Mouse (Mus musculus) liver, adult 2 months (tissue): ENCODE results near the gene Cldn12. TPM values are rescaled to one million over a fixed set of nuclear protein-coding genes. Genes with fewer than 3 reads are reported as not detected.

Source experiments
- DNase-seq: peaks from one replicate; pipeline ENCODE4 v3.0.0-alpha.2; 2011; ENCODE audit warnings: low read depth, low spot score; ENCODE audit errors: extremely low read depth
- H3K27ac ChIP-seq: fragments of 200-500 bp; replicated peaks from 2 replicates; pipeline ENCODE4 v1.5.1; 2012; ENCODE audit warnings: low read depth, mild to moderate bottlenecking, control low read depth, inconsistent platforms, low read length; ENCODE audit not compliant: insufficient read depth
- H3K27me3 ChIP-seq: fragments of 200-500 bp; 2 replicates; pipeline ENCODE4 v1.6.1; 2012; ENCODE audit warnings: mild to moderate bottlenecking, moderate library complexity, low read length, inconsistent platforms; ENCODE audit not compliant: control insufficient read depth, insufficient read depth
- H3K36me3 ChIP-seq: fragments of 200-500 bp; 2 replicates; pipeline ENCODE4 v1.6.1; 2012; ENCODE audit warnings: low read length, inconsistent platforms; ENCODE audit not compliant: control insufficient read depth, insufficient read depth
- H3K4me1 ChIP-seq: fragments of 200-500 bp; 2 replicates; pipeline ENCODE4 v1.6.1; 2011; ENCODE audit warnings: low read length; ENCODE audit not compliant: control insufficient read depth, insufficient read depth
- H3K4me3 ChIP-seq: fragments of 200-500 bp; 2 replicates; pipeline ENCODE4 v1.5.1; 2011; ENCODE audit warnings: low read depth, mild to moderate bottlenecking, control low read depth, low read length, moderate library complexity; ENCODE audit not compliant: insufficient read depth
- H3K79me2 ChIP-seq: fragments of 200-500 bp; 2 replicates; pipeline ENCODE4 v1.6.1; 2012; ENCODE audit warnings: inconsistent platforms, mild to moderate bottlenecking, low read length, moderate library complexity; ENCODE audit not compliant: control insufficient read depth, insufficient read depth
- H3K9ac ChIP-seq: fragments of 200-500 bp; 2 replicates; pipeline ENCODE4 v1.6.1; 2012; ENCODE audit warnings: low read depth, mild to moderate bottlenecking, control low read depth, inconsistent platforms, low read length
- CTCF ChIP-seq: fragments of 200-500 bp; IDR thresholded peaks from 2 replicates; pipeline ENCODE4 v1.5.1; 2011; ENCODE audit warnings: low read depth, low read length, control low read depth
- POLR2A ChIP-seq: fragments of 200-500 bp; IDR thresholded peaks from 2 replicates; pipeline ENCODE4 v1.6.1; 2011; ENCODE audit warnings: low read length, control low read depth; ENCODE audit not compliant: insufficient read depth; ENCODE audit errors: extremely low read depth
- WGBS: fragments of 180-500 bp; shearing (Covaris S2); methylation state at CpG from one replicate; pipeline ENCODE4 v1.1.7; 2018; 5-methylcytosine and 5-hydroxymethylcytosine counted together
- polyA plus RNA-seq: library from polyadenylated mRNA; depleted of rRNA; stranded (reverse); fragments of >200 nt; gene quantifications from 2 replicates; pipeline ENCODE4 v1.2.3, GENCODE M21; 2012
- total RNA-seq: library from RNA; depleted of rRNA; stranded (reverse); fragments of >200 nt; gene quantifications from 2 replicates; pipeline ENCODE4 v1.2.3, GENCODE M21; 2014

Gene Cldn12
- total and polyA plus RNA-seq, 2 experiments, result 56.0 to 66.4 TPM

DNA sequence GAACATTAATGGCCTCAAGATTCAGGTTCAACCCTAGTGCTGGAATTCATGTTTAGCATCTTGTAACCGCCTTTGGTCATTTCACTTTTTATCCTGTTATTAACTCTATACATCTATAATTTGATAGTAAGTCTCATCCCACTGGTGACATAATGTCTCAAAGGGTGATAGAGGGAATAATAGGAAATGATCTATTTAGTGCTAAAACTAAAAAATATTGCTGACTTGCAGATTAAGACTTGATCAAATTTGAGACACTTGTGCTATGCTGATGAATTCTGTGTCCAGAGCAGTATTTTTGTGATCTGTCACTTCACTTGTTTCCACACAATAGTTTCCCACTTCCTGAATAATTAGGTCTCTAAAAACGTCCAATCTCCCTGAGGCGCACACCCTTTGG lies 3.4 kb downstream of the Cldn12 start:
- Histone ChIP-seq H3K27ac (no peak overlapping the region), H3K79me2 (no peaks in the 10 kb centered on the region; the same call in 1 of the 2 replicates), H3K9ac (no peak overlapping the region), H3K4me3 (no peak overlapping the region), H3K4me1 (no peaks in the 10 kb centered on the region), H3K27me3 (no peaks in the 10 kb centered on the region), H3K36me3 (peaks cover 19% of the 10 kb centered on the region)
- TF ChIP-seq POLR2A (no peak), CTCF (no peak)
- 91% methylated on average over 3 of the region's 3 CpGs for WGBS
- DNase-seq, result no peak

DNA sequence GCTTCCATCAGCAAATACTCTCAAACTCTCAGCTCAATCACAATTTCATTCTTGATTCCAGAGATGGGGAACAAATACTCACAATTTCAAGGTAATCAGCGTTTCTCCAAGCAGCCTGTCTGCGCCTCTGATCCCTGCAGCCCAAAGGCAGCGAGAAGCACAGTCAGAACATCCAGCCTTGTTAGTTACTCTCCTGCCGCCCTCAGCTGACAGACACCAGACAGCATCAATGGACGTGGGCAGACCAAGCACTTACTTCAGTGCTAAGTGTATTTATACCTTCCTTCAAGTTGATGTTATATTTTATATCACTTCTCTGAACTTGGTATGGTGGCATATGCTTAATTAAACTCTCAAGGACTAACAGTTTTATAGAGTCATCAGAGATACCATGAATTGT lies 3.8 kb downstream of the Cldn12 start:
- Histone ChIP-seq H3K79me2 (no peaks in the 10 kb centered on the region; the same call in 1 of the 2 replicates), H3K27ac (no peak overlapping the region), H3K9ac (no peak overlapping the region), H3K27me3 (no peaks in the 10 kb centered on the region), H3K4me1 (no peaks in the 10 kb centered on the region), H3K36me3 (peaks cover 22% of the 10 kb centered on the region), H3K4me3 (no peak overlapping the region)
- DNase-seq, result no peak
- whole genome bisulfite sequencing, result 92% methylated on average over 5 of the region's 5 CpGs
- TF ChIP-seq POLR2A (no peak), CTCF (no peak)

DNA sequence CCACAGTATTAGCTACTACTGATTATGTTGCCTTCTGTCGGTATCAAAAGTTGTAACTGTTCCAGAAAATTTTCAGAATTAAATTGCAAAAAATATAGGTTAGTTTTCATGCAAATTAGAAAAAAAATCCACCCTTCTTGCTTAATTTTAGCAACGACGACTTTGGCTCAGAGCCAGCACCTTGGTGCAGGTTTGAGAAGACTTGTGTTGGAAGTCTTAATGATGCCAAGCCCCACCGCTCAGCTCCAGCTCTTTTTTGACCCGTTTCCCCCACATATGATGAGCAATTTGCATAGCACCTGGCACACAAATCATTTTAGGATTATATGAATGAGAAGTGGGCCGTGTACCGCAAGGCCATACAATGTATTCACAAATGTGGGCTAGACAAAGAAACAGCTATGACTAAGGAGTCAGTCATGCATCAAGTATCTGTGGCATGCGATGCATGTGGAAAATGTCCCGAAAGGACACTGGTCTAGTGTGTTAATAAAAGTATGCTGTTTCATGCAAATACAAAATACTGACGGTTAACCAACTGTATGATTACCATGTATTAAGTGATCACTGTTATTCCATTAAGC lies 4.4 kb downstream of the Cldn12 start:
- Histone ChIP-seq H3K27ac (no peak overlapping the region), H3K27me3 (no peaks in the 10 kb centered on the region), H3K36me3 (peaks cover 28% of the 10 kb centered on the region), H3K4me1 (no peaks in the 10 kb centered on the region), H3K4me3 (no peak overlapping the region), H3K9ac (no peak overlapping the region), H3K79me2 (no peaks in the 10 kb centered on the region; the same call in 1 of the 2 replicates)
- no peak for DNase-seq
- TF ChIP-seq CTCF (no peak), POLR2A (no peak)
- WGBS, result 80% methylated on average over 10 of the region's 10 CpGs

DNA sequence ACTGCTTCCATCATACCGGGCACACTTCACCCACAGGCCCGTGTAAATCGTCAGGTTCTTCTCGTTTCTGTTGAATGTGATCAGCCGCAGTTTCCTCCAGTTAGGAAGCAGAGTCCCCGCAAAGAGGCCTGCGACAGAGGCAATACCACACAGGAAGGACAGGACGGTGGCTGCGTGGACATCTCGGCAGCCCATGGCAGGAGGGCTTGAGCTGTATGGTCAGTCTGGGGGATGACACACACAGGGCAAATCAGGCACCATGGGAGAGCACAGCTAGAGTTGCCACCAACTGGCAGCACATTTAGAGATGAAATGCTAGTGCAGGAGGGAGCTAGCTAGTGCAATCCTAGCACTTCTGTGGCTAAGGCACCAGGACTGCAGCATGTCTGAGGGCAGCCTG lies 6.5 kb downstream of the Cldn12 start:
- Histone ChIP-seq H3K9ac (no peak overlapping the region), H3K79me2 (no peaks in the 10 kb centered on the region; the same call in 1 of the 2 replicates), H3K27me3 (no peaks in the 10 kb centered on the region), H3K36me3 (peaks cover 28% of the 10 kb centered on the region), H3K4me1 (no peaks in the 10 kb centered on the region), H3K4me3 (no peak overlapping the region), H3K27ac (no peak overlapping the region)
- WGBS, result 87% methylated on average over 10 of the region's 10 CpGs
- DNase-seq, result no peak
- no peak for TF ChIP-seq POLR2A
- TF ChIP-seq CTCF, result no peak

DNA sequence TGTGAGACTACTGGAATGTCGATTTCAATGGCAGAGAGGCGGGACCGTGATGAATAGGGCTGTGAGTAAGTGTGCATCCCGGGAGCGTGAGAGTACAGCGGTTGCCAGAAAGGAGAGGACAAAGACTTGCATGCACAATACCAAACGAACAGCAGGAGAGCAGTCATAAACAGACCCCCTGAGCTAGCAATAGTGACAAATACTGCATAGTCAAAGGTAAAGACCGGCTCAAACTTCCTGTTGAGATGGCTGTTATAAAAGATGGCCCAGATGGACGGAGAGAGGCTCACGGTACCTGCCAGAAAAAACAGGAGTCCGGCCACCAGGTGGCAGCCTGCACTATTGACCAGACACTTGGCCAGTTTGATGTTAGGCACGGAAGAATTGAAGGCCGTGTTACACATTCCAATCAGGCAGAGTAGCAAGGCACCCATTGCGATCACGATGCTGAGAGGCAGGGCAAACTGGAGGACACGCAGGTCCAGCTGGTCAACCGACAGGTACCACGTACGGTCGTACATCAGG lies 7.0 kb downstream of the Cldn12 start:
- Histone ChIP-seq H3K27ac (no peak overlapping the region), H3K9ac (no peak overlapping the region), H3K4me1 (no peaks in the 10 kb centered on the region), H3K36me3 (peaks cover 28% of the 10 kb centered on the region), H3K27me3 (no peaks in the 10 kb centered on the region), H3K4me3 (no peak overlapping the region), H3K79me2 (no peaks in the 10 kb centered on the region; the same call in 1 of the 2 replicates)
- no peak for TF ChIP-seq POLR2A
- TF ChIP-seq CTCF, result peak; percentile 84
- WGBS, result 55% methylated on average over 20 of the region's 20 CpGs
- DNase-seq, result peak; percentile 62

DNA sequence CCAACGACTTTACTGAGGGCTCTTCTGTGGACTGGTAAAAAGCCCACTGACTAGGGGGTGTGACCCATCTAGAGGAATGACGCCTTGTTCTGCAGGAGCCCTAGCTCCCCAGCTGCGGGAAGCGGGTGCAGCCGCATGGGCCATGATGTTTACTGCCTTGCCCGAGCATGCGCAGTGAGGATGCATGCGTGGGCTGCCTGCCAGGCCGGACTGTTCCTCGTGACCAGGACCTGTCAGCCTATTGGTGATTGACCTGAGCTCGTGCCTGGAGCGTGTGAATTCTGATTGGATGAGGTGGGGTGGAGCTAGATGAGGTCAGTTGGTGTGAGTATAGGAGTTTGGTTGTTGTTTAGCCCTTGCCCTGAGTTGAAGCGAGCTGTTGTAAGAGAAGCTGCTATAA lies 10.3 kb downstream of the Cldn12 start:
- Histone ChIP-seq H3K4me1 (no peaks in the 10 kb centered on the region), H3K9ac (no peak overlapping the region), H3K4me3 (no peak overlapping the region), H3K79me2 (no peaks in the 10 kb centered on the region), H3K27me3 (no peaks in the 10 kb centered on the region), H3K27ac (no peak overlapping the region), H3K36me3 (peaks cover 20% of the 10 kb centered on the region)
- no peak for TF ChIP-seq CTCF
- 88% methylated on average over 13 of the region's 13 CpGs for WGBS
- peak; percentile 14 for DNase-seq
